Mouse (Mus musculus): ENCODE results near the gene Thsd4.

DNA sequence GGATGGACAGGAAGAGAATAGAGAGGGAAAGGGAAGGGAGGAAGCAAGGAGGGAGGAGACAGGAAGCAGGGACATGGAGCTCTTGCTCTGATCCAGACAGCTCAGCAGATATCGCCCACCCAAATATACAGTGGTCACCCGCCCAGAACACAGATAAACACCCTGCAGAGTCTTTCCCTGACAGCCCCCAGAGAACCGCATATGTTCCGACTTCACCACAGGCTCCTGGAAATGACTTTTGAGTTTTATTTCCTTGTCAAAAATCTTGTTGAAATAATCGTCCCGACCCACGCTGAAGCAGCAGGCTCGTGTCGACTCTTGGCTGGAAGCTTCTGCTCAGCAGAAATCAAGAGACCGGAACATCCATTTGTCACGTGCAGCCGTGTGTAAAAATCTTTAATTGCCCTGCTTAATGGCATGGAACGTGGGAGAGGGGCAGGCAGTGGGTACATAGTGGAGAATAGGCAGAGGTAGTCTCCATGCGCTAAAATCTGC lies 63.3 kb downstream of the Thsd4 start:
- TF ChIP-seq POLR2A (IDR thresholded peaks at IDR 0.05; ENCODE audit: borderline replicate concordance, control insufficient read depth, low read depth, low read length) (no peak), CTCF (IDR thresholded peaks at IDR 0.05; ENCODE audit: control insufficient read depth, insufficient read depth, low read length) (no peak)
